Mouse (Mus musculus): Measurements from ENCODE around the gene Shisal2b. TPM values are rescaled to one million over a fixed set of nuclear protein-coding genes. Genes with fewer than 3 reads are reported as not detected.

The Shisal2b gene
- total and polyA plus RNA-seq, 2 experiments from 2014 or later, result not detected

DNA sequence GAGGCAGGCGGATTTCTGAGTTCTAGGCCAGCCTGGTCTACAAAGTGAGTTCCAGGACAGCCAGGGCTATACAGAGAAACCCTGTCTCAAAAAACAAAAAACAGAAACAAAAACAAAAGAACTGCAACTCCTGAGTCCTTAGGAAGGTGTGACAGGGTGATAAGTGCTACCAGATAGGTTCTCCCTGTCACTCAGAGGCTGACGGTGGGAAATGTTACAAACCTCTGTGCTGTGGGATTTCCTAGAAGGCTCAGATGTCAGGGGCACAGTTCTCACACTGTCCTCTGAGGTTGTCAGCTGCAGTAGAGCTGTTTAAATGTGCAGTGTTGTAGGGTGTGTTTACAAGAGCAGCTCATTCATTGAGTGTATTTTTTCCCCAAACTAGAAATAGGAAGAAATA is 38.2 kb downstream of the Shisal2b start:
- TF ChIP-seq CTCF (IDR thresholded peaks at IDR 0.05; ENCODE audit: low read depth) (no peak), EP300 (IDR thresholded peaks at IDR 0.05; ENCODE audit: low read depth) (no peak)
- Histone ChIP-seq H3K36me3 (replicated peaks; ENCODE audit: control insufficient read depth, insufficient read depth, low read length) (peaks cover 33% of the 10 kb centered on the region), H3K4me1 (ENCODE audit: control insufficient read depth, insufficient read depth) (no peaks in the 10 kb centered on the region; the same call in 1 of the 2 replicates), H3K9me3 (replicated peaks; ENCODE audit: control insufficient read depth, low read length) (0 out of 2 replicates have a peak, but pooled peaks cover 12% of the 10 kb centered on the region), H3K4me2 (ENCODE audit: low read depth, low read length) (no peak overlapping the region), H3K9ac (replicated peaks; ENCODE audit: low read depth, low read length) (no peak overlapping the region), H3K27me3 (ENCODE audit: control insufficient read depth, insufficient read depth, low read length) (no peaks in the 10 kb centered on the region), H3K4me3 (ENCODE audit: low read depth, low read length) (no peak overlapping the region), H3K27ac (ENCODE audit: low read depth) (no peak overlapping the region)
- WGBS, result 58% methylated on average over 2 of the region's 2 CpGs
- DNase-seq (ENCODE audit: low spot score), result no peak
- ATAC-seq (ENCODE audit: insufficient read depth, low read depth), result no peak

DNA sequence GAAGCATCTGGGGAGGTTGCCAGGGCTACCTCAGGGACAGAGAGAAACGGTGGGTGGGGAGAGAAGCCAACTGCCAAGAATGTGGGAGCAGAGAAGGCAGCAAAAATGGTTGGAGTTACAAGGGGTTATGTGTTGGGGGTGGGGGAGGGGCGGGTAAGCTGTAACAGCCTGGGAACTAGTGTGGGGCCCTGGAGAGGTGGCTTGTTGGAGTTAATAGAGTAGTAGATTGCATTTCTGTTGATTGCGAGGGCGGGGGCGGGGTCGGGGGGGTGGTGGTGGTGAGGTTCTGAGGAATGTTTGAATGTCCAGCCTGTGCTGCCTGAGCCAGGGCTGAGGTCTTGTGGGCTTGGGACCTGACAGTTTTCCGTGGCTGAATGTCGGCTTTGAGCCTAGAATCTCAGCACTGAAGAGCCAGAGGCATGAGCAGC is 41.3 kb downstream of the Shisal2b start:
- ATAC-seq (ENCODE audit: insufficient read depth, low read depth), result peak; percentile 53
- H3K27ac ChIP-seq (ENCODE audit: low read depth), result peak overlapping the region; percentile 62
- no peak overlapping the region for H3K4me3 ChIP-seq (ENCODE audit: low read depth, low read length)
- DNase-seq (ENCODE audit: low spot score), result peak; percentile 41
- H3K4me1 ChIP-seq (ENCODE audit: control insufficient read depth, insufficient read depth), result peaks cover 12% of the 10 kb centered on the region
- no peaks in the 10 kb centered on the region for H3K27me3 ChIP-seq (ENCODE audit: control insufficient read depth, insufficient read depth, low read length)
- TF ChIP-seq EP300 (IDR thresholded peaks at IDR 0.05; ENCODE audit: low read depth) (no peak), CTCF (IDR thresholded peaks at IDR 0.05; ENCODE audit: low read depth) (no peak)
- 21% methylated on average over 8 of the region's 8 CpGs for WGBS
- 0 out of 2 replicates have a peak overlapping the region, but pooled peaks have one; percentile 33 for H3K9ac ChIP-seq (replicated peaks; ENCODE audit: low read depth, low read length)
- H3K9me3 ChIP-seq (replicated peaks; ENCODE audit: control insufficient read depth, low read length), result 0 out of 2 replicates have a peak, but pooled peaks cover 4% of the 10 kb centered on the region
- peaks cover 13% of the 10 kb centered on the region for H3K36me3 ChIP-seq (replicated peaks; ENCODE audit: control insufficient read depth, insufficient read depth, low read length)
- H3K4me2 ChIP-seq (ENCODE audit: low read depth, low read length), result peak overlapping the region; percentile 38

GRCm38 (mm10) chr13:104821908-104822307 is 41.8 kb downstream of the Shisal2b start:
- H3K27ac ChIP-seq (ENCODE audit: low read depth), result no peak overlapping the region
- H3K4me2 ChIP-seq (ENCODE audit: low read depth, low read length), result peak overlapping the region; percentile 38
- TF ChIP-seq CTCF (IDR thresholded peaks at IDR 0.05; ENCODE audit: low read depth), result no peak
- no peak for TF ChIP-seq EP300 (IDR thresholded peaks at IDR 0.05; ENCODE audit: low read depth)
- DNase-seq (ENCODE audit: low spot score) (no peak), ATAC-seq (ENCODE audit: insufficient read depth, low read depth) (no peak)
- peaks cover 12% of the 10 kb centered on the region for H3K4me1 ChIP-seq (ENCODE audit: control insufficient read depth, insufficient read depth)
- 85% methylated on average over 1 of the region's 1 CpGs for WGBS
- 0 out of 2 replicates have a peak, but pooled peaks cover under 1% of the 10 kb centered on the region for H3K9me3 ChIP-seq (replicated peaks; ENCODE audit: control insufficient read depth, low read length)
- no peak overlapping the region for H3K9ac ChIP-seq (replicated peaks; ENCODE audit: low read depth, low read length)
- H3K27me3 ChIP-seq (ENCODE audit: control insufficient read depth, insufficient read depth, low read length), result no peaks in the 10 kb centered on the region
- peaks cover 8% of the 10 kb centered on the region; the same call in 1 of the 2 replicates for H3K36me3 ChIP-seq (replicated peaks; ENCODE audit: control insufficient read depth, insufficient read depth, low read length)
- H3K4me3 ChIP-seq (ENCODE audit: low read depth, low read length), result no peak overlapping the region

DNA sequence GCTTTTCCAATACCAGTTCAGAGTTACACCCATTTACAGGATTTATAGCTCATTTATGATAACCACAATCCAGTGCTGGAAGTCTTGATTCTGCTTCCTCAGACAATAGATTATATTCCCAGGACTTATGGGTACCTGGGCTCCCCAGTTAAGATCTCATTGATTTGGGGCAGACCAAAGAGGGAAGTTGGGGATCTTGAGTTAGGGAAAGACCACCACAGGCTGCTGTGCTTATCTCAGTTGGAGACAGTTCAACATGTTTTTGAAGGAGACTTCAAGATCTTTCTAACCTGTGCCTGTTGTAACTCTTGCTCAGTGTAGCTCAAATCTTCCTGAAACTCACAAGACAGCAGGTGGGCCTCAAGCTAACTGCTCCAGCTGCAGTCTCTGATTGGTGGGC is 42.5 kb downstream of the Shisal2b start:
- H3K4me2 ChIP-seq (ENCODE audit: low read depth, low read length), result no peak overlapping the region
- TF ChIP-seq EP300 (IDR thresholded peaks at IDR 0.05; ENCODE audit: low read depth) (no peak), CTCF (IDR thresholded peaks at IDR 0.05; ENCODE audit: low read depth) (no peak)
- H3K9me3 ChIP-seq (replicated peaks; ENCODE audit: control insufficient read depth, low read length), result no peaks in the 10 kb centered on the region
- H3K27ac ChIP-seq (ENCODE audit: low read depth), result no peak overlapping the region
- H3K36me3 ChIP-seq (replicated peaks; ENCODE audit: control insufficient read depth, insufficient read depth, low read length), result 0 out of 2 replicates have a peak, but pooled peaks cover 7% of the 10 kb centered on the region
- H3K4me1 ChIP-seq (ENCODE audit: control insufficient read depth, insufficient read depth), result peaks cover 14% of the 10 kb centered on the region
- H3K4me3 ChIP-seq (ENCODE audit: low read depth, low read length), result no peak overlapping the region
- ATAC-seq (ENCODE audit: insufficient read depth, low read depth) (no peak), DNase-seq (ENCODE audit: low spot score) (no peak)
- no peaks in the 10 kb centered on the region for H3K27me3 ChIP-seq (ENCODE audit: control insufficient read depth, insufficient read depth, low read length)
- H3K9ac ChIP-seq (replicated peaks; ENCODE audit: low read depth, low read length), result no peak overlapping the region

DNA sequence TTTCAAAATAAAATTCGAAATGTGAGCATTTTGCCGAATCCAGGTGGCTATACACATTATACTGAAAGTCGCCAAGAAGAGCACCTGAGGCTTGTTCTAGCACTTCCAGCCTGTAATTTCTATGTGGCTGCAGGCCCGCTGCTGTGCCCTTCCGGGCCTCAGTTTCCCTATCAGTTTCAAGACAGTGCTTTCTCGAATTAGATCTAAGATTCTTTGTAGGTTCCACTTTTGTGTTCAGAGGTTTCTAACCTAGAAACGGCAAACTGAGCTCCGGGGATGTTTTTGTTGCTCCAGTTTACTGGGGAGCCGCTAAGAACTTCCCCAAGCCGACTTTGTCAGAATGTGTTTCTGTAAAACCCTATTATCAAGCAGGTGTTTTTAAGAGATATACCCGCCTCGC is 46.0 kb downstream of the Shisal2b start:
- DNase-seq (ENCODE audit: low spot score), result no peak
- Histone ChIP-seq H3K9me3 (replicated peaks; ENCODE audit: control insufficient read depth, low read length) (no peaks in the 10 kb centered on the region), H3K4me3 (ENCODE audit: low read depth, low read length) (peak overlapping the region; percentile 72), H3K9ac (replicated peaks; ENCODE audit: low read depth, low read length) (peak overlapping the region; percentile 84), H3K4me2 (ENCODE audit: low read depth, low read length) (peak overlapping the region; percentile 67), H3K27me3 (ENCODE audit: control insufficient read depth, insufficient read depth, low read length) (no peaks in the 10 kb centered on the region), H3K4me1 (ENCODE audit: control insufficient read depth, insufficient read depth) (peaks cover 18% of the 10 kb centered on the region), H3K36me3 (replicated peaks; ENCODE audit: control insufficient read depth, insufficient read depth, low read length) (0 out of 2 replicates have a peak, but pooled peaks cover 7% of the 10 kb centered on the region), H3K27ac (ENCODE audit: low read depth) (no peak overlapping the region)
- ATAC-seq (ENCODE audit: insufficient read depth, low read depth), result no peak
- TF ChIP-seq CTCF (IDR thresholded peaks at IDR 0.05; ENCODE audit: low read depth) (no peak), EP300 (IDR thresholded peaks at IDR 0.05; ENCODE audit: low read depth) (no peak)
- 41% methylated on average over 12 of the region's 12 CpGs for WGBS
